Mouse (Mus musculus): ENCODE data around the gene Unc93b1. TPM values are rescaled to one million over a fixed set of nuclear protein-coding genes. Genes with fewer than 3 reads are reported as not detected.
A peak's percentile ranks its signal among the peaks of the same experiment; 100 is the strongest.

The Unc93b1 gene
- polyA plus RNA-seq, 1 experiment = 55.7 TPM

- DNase-seq = no peak
- no peak for TF ChIP-seq POLR2A (IDR thresholded peaks at IDR 0.05; ENCODE audit: low read depth, low read length)
- TF ChIP-seq CTCF (conservative IDR thresholded peaks at IDR 0.05; ENCODE audit: insufficient read depth, insufficient read length, low read depth, low read length) = no peak
- H3K4me1 ChIP-seq (ENCODE audit: control insufficient read depth, insufficient read depth, low read length) = peaks cover 14% of the 10 kb centered on the region
- H3K27me3 ChIP-seq (replicated peaks; ENCODE audit: control insufficient read depth, insufficient read depth, low read length) = no peaks in the 10 kb centered on the region
- H3K36me3 ChIP-seq (ENCODE audit: control insufficient read depth, insufficient read depth, low read length) = no peaks in the 10 kb centered on the region; the same call in 1 of the 2 replicates
- 14% methylated on average over 10 of the region's 10 CpGs for WGBS
- peak overlapping the region; percentile 76 for H3K4me3 ChIP-seq (ENCODE audit: insufficient read depth, low read depth, low read length)
- H3K27ac ChIP-seq (ENCODE audit: insufficient read depth, low read depth, low read length) = peak overlapping the region; percentile 33
Observed at GRCm38 (mm10) chr19:3906326-3906725, 28.7 kb upstream of the Unc93b1 start.

GRCm38 (mm10) chr19:3906795-3907786 is 27.9 kb upstream of the Unc93b1 start, which contains the start of gene Tcirg1:
Gene Tcirg1 (minus strand): TSS chr19:3907133.
- TF ChIP-seq CTCF (conservative IDR thresholded peaks at IDR 0.05; ENCODE audit: insufficient read depth, insufficient read length, low read depth, low read length) (0 out of 2 replicates have a peak, but pooled peaks have one; percentile 3), POLR2A (IDR thresholded peaks at IDR 0.05; ENCODE audit: low read depth, low read length) (peak; percentile 49)
- Histone ChIP-seq H3K27ac (ENCODE audit: insufficient read depth, low read depth, low read length) (peak within 1 kb of the TSS; percentile 57), H3K27me3 (replicated peaks; ENCODE audit: control insufficient read depth, insufficient read depth, low read length) (no peaks in the 10 kb centered on the region), H3K36me3 (ENCODE audit: control insufficient read depth, insufficient read depth, low read length) (no peaks in the 10 kb centered on the region; the same call in 1 of the 2 replicates), H3K4me3 (ENCODE audit: insufficient read depth, low read depth, low read length) (peak within 1 kb of the TSS; percentile 76), H3K4me1 (ENCODE audit: control insufficient read depth, insufficient read depth, low read length) (peaks cover 14% of the 10 kb centered on the region)
- peak; percentile 94 for DNase-seq
- WGBS = 3% methylated on average over 36 of the region's 36 CpGs

GRCm38 (mm10) chr19:3907876-3908660 is 26.9 kb upstream of the Unc93b1 start:
- H3K36me3 ChIP-seq (ENCODE audit: control insufficient read depth, insufficient read depth, low read length) = no peaks in the 10 kb centered on the region; the same call in 1 of the 2 replicates
- H3K4me1 ChIP-seq (ENCODE audit: control insufficient read depth, insufficient read depth, low read length) = peaks cover 14% of the 10 kb centered on the region
- peak; percentile 34 for DNase-seq
- H3K27me3 ChIP-seq (replicated peaks; ENCODE audit: control insufficient read depth, insufficient read depth, low read length) = no peaks in the 10 kb centered on the region
- no peak overlapping the region for H3K4me3 ChIP-seq (ENCODE audit: insufficient read depth, low read depth, low read length)
- WGBS = 46% methylated on average over 8 of the region's 8 CpGs
- TF ChIP-seq CTCF (conservative IDR thresholded peaks at IDR 0.05; ENCODE audit: insufficient read depth, insufficient read length, low read depth, low read length) = no peak
- TF ChIP-seq POLR2A (IDR thresholded peaks at IDR 0.05; ENCODE audit: low read depth, low read length) = no peak
- H3K27ac ChIP-seq (ENCODE audit: insufficient read depth, low read depth, low read length) = peak overlapping the region; percentile 57

- 45% methylated on average over 5 of the region's 5 CpGs for WGBS
- H3K36me3 ChIP-seq (ENCODE audit: control insufficient read depth, insufficient read depth, low read length) = no peaks in the 10 kb centered on the region; the same call in 1 of the 2 replicates
- TF ChIP-seq POLR2A (IDR thresholded peaks at IDR 0.05; ENCODE audit: low read depth, low read length) = no peak
- TF ChIP-seq CTCF (conservative IDR thresholded peaks at IDR 0.05; ENCODE audit: insufficient read depth, insufficient read length, low read depth, low read length) = no peak
- peak; percentile 37 for DNase-seq
- H3K27ac ChIP-seq (ENCODE audit: insufficient read depth, low read depth, low read length) = no peak overlapping the region
- H3K27me3 ChIP-seq (replicated peaks; ENCODE audit: control insufficient read depth, insufficient read depth, low read length) = no peaks in the 10 kb centered on the region
- no peak overlapping the region for H3K4me3 ChIP-seq (ENCODE audit: insufficient read depth, low read depth, low read length)
- H3K4me1 ChIP-seq (ENCODE audit: control insufficient read depth, insufficient read depth, low read length) = peaks cover 19% of the 10 kb centered on the region
Observed at GRCm38 (mm10) chr19:3910206-3910605, 24.8 kb upstream of the Unc93b1 start.

- WGBS = under 1% methylated on average over 43 of the region's 43 CpGs
- peaks cover 12% of the 10 kb centered on the region for H3K4me1 ChIP-seq (ENCODE audit: control insufficient read depth, insufficient read depth, low read length)
- peak within 1 kb of the TSS; percentile 98 for H3K27ac ChIP-seq (ENCODE audit: insufficient read depth, low read depth, low read length)
- H3K4me3 ChIP-seq (ENCODE audit: insufficient read depth, low read depth, low read length) = peak within 1 kb of the TSS; percentile 86
- H3K27me3 ChIP-seq (replicated peaks; ENCODE audit: control insufficient read depth, insufficient read depth, low read length) = no peaks in the 10 kb centered on the region
- no peaks in the 10 kb centered on the region; the same call in 1 of the 2 replicates for H3K36me3 ChIP-seq (ENCODE audit: control insufficient read depth, insufficient read depth, low read length)
- peak; percentile 99 for DNase-seq
- TF ChIP-seq CTCF (conservative IDR thresholded peaks at IDR 0.05; ENCODE audit: insufficient read depth, insufficient read length, low read depth, low read length) = 0 out of 2 replicates have a peak, but pooled peaks have one; percentile 9
- peak; percentile 87 for TF ChIP-seq POLR2A (IDR thresholded peaks at IDR 0.05; ENCODE audit: low read depth, low read length)
Observed at GRCm38 (mm10) chr19:3912337-3913204, 22.4 kb upstream of the Unc93b1 start, which contains the start of gene Ndufs8. Gene Ndufs8 (minus strand): TSS chr19:3912774.

- Histone ChIP-seq H3K4me1 (ENCODE audit: control insufficient read depth, insufficient read depth, low read length) (peaks cover 5% of the 10 kb centered on the region; the same call in 1 of the 2 replicates), H3K4me3 (ENCODE audit: insufficient read depth, low read depth, low read length) (peak overlapping the region; percentile 61), H3K27ac (ENCODE audit: insufficient read depth, low read depth, low read length) (no peak overlapping the region), H3K27me3 (replicated peaks; ENCODE audit: control insufficient read depth, insufficient read depth, low read length) (no peaks in the 10 kb centered on the region), H3K36me3 (ENCODE audit: control insufficient read depth, insufficient read depth, low read length) (no peaks in the 10 kb centered on the region; the same call in 1 of the 2 replicates)
- no peak for DNase-seq
- WGBS = 84% methylated on average over 8 of the region's 8 CpGs
- no peak for TF ChIP-seq POLR2A (IDR thresholded peaks at IDR 0.05; ENCODE audit: low read depth, low read length)
- no peak for TF ChIP-seq CTCF (conservative IDR thresholded peaks at IDR 0.05; ENCODE audit: insufficient read depth, insufficient read length, low read depth, low read length)
Observed at GRCm38 (mm10) chr19:3913692-3914091, 21.3 kb upstream of the Unc93b1 start.

All from kidney, adult 2 months (tissue).